Mouse (Mus musculus): ENCODE results near the gene Tbcc. TPM values are rescaled to one million over a fixed set of nuclear protein-coding genes. Genes with fewer than 3 reads are reported as not detected.
"Not testable (repeated sequence)": the region's sequence is repeated elsewhere in the genome, so short reads cannot be mapped to it uniquely, and the experiment has no call there.

The Tbcc gene
- total RNA-seq (2021), result 10 to 100 TPM; 21.6 to 23.3 TPM
- long read RNA-seq, experiment 1, transcript Tbcc-201 (1 exons, 1,164 nt), result major isoform, 110 of 110 reads
- long read RNA-seq, experiment 1, partial matches to known transcripts, result 0 of 110 reads
- long read RNA-seq, experiment 1, other reads (novel, unspliced or antisense), result 0 of 110 reads
- long read RNA-seq, experiment 2, transcript Tbcc-201 (1 exons, 1,164 nt), result major isoform, 54 of 54 reads
- long read RNA-seq, experiment 2, partial matches to known transcripts, result 0 of 54 reads
- long read RNA-seq, experiment 2, other reads (novel, unspliced or antisense), result 0 of 54 reads

GRCm38 (mm10) chr17:46890116-46890815, at the start of gene Tbcc:
Gene Tbcc (plus strand): TSS chr17:46890684.
- peak; percentile 98 for DNase-seq

GRCm38 (mm10) chr17:46843022-46843421, 47.5 kb upstream of the Tbcc start:
- DNase-seq, result no peak

- no peak for DNase-seq
These were observed 46.8 kb upstream of the Tbcc start for GRCm38 (mm10) chr17:46843716-46844115.

- DNase-seq, result no peak
These were observed 45.7 kb upstream of the Tbcc start for GRCm38 (mm10) chr17:46844811-46845210.

- DNase-seq, result no peak
These were observed 45.2 kb upstream of the Tbcc start for GRCm38 (mm10) chr17:46845262-46845661.

GRCm38 (mm10) chr17:46846573-46846972, 43.9 kb upstream of the Tbcc start:
- DNase-seq, result not testable (repeated sequence)

- DNase-seq, result no peak
These were observed 43.3 kb upstream of the Tbcc start for GRCm38 (mm10) chr17:46847206-46847605.

- DNase-seq, result no peak
These were observed 37.8 kb upstream of the Tbcc start for GRCm38 (mm10) chr17:46852725-46853124.

GRCm38 (mm10) chr17:46853281-46853680, 37.2 kb upstream of the Tbcc start:
- peak; percentile 70 for DNase-seq

- no peak for DNase-seq
These were observed 36.4 kb upstream of the Tbcc start for GRCm38 (mm10) chr17:46854096-46854495.

GRCm38 (mm10) chr17:46854640-46855110, 35.8 kb upstream of the Tbcc start:
- peak; percentile 59 for DNase-seq

GRCm38 (mm10) chr17:46855328-46856106, 35.0 kb upstream of the Tbcc start:
- DNase-seq, result no peak

GRCm38 (mm10) chr17:46856107-46856388, 34.4 kb upstream of the Tbcc start:
- no peak for DNase-seq

GRCm38 (mm10) chr17:46856471-46857360, 33.8 kb upstream of the Tbcc start:
- DNase-seq, result peak; percentile 92

GRCm38 (mm10) chr17:46857361-46857902, 33.1 kb upstream of the Tbcc start:
- peak; percentile 86 for DNase-seq

- DNase-seq, result peak; percentile 84
These were observed 32.4 kb upstream of the Tbcc start, which contains the start of gene Bicral for GRCm38 (mm10) chr17:46857903-46858748. Gene Bicral (minus strand): TSS chr17:46858482.

GRCm38 (mm10) chr17:46858749-46859444, 31.6 kb upstream of the Tbcc start:
- DNase-seq, result no peak

- no peak for DNase-seq
These were observed 30.4 kb upstream of the Tbcc start for GRCm38 (mm10) chr17:46860120-46860519.

- DNase-seq, result no peak
These were observed 25.8 kb upstream of the Tbcc start for GRCm38 (mm10) chr17:46864566-46865195.

Measured in adrenal gland, postnatal 10 days (tissue).